Mouse (Mus musculus) small intestine, adult 10 weeks (tissue): ENCODE measurements around the gene Gbp6. TPM values are rescaled to one million over a fixed set of nuclear protein-coding genes. Genes with fewer than 3 reads are reported as not detected.

ENCODE experiments used
- polyA plus RNA-seq: library from polyadenylated mRNA; stranded (reverse); fragments of 350-450 nt; fragmentation: Illumina TruSeq; extraction: RNeasy Lipid Tissue Mini Kit (QIAGEN cat#74804); gene quantifications from one replicate; pipeline ENCODE4 v1.2.3, GENCODE M21; 2014; ENCODE audit warnings: low replicate concordance

Gene Gbp6
- 29.3 TPM for polyA plus RNA-seq

DNA sequence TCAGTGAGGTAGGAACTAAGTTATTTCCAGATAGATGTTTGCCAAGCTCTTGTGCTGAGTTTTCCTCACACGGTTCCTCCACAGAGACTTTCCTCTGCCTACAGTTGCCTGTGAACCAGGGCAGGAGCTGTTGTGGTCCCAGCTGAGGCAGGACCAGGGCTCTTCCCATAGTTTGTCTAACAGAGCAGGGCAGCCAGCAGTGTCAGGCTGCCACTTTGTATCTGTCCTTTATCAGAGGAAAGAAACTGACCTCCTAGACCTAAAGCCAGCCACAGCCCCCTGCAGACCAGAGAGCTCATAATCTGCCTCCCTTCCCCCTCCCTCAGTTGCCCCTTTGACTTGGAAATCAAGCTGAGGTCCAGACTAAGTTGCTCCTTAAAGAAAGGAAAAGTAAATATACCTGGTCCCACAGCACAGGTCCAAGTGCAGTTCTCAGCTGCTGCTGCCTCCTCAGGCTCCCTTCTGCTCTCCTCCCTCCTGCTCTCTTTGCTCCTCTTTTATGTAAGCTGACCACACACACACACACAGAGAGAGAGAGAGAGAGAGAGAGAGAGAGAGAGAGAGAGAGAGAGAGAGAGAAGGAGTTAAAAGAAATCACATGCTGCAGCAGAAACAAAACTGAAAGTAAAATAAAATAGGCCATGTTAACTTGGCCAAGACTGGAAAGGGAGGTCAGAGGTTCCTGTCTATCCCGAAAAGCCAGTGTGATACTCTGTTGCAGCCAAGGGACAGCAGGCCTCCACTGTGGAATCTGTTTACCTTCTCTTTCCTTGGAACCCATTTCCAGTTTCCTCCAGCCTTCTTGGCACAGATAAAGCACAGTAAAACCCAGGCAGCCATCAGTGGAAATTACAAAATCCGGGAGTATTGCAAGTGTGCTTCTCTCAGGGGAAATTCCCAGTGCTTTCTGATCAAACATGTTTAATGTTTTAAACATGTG is at the start of gene Gbp6, which contains the start of gene Gm43302:
Gene Gbp6, minus strand, starts transcription at position 473 of the 940 bp plus-strand sequence.
Gene Gm43302, minus strand, starts transcription at position 470 of the 940 bp plus-strand sequence.

DNA sequence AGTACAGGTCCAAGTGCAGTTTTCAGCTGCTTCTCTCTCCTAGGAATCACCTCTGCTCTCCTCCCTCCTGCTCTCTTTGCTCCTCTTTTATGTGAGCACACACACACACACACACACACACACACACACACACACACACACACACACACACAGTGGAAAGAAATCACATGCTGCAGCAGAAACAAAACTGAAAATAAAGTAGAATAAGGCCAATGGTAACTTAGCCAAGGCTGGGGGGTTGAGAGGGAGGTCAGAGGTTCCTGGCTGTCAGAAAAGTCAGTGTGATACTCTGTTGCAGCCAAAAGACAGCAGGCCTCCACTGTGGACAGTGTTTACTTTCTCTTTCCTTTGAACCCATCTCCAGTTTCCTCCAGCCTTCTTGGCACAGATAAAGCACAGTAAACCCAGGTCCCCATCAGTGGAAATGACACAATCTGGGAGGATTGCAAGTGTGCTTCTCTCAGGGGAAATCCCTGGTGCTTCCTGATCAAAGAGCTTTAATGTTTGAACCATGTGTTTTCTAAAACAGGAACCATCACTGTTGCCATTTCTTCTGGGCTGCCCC is 53.9 kb downstream of the Gbp6 start, which contains the start of gene Gbp10:
Gene Gbp10, minus strand, starts transcription at position 51 of the 565 bp plus-strand sequence.

Other genes with a start within 250 kb of the Gbp6 start
- 18.9 TPM for gene Gbp9, start 154.2 kb downstream of the Gbp6 start, polyA plus RNA-seq
- 31.1 TPM for gene Gbp8, start 154.2 kb downstream of the Gbp6 start, polyA plus RNA-seq
- gene Gbp4, start 154.1 kb downstream of the Gbp6 start, polyA plus RNA-seq: 22.6 TPM
- 2.8 TPM for gene Gbp10, start 54.2 kb downstream of the Gbp6 start, polyA plus RNA-seq
- 0.52 TPM for gene Gm43302, start within 50 bp of the Gbp6 start, polyA plus RNA-seq
- gene Lrrc8b, start 122.1 kb upstream of the Gbp6 start, polyA plus RNA-seq: 133 TPM
- gene Lrrc8c, start 225.7 kb upstream of the Gbp6 start, polyA plus RNA-seq: 6.5 TPM